Mouse (Mus musculus) neutrophil, adult 5-6 weeks (primary cell): ENCODE results near the gene Zfp536. TPM values are rescaled to one million over a fixed set of nuclear protein-coding genes. Genes with fewer than 3 reads are reported as not detected.

Experiments used
- ATAC-seq: fragments of 151-379, 151-347 bp; 2 replicates; pipeline ENCODE4 v1.8.0; 2017; ENCODE audit warnings: mild to moderate bottlenecking, moderate TSS enrichment; ENCODE audit not compliant: insufficient number of reproducible peaks, poor library complexity, low FRiP score, severe bottlenecking; ENCODE audit errors: extremely low read depth
- total RNA-seq: library from RNA; stranded (forward); fragments of 200-1000 nt; gene quantifications from 2 replicates; pipeline ENCODE4 v1.2.3, GENCODE M21; 2017

Zfp536 gene
- total RNA-seq, 1 experiment from 2014 or later = not detected

- no peak for ATAC-seq
Measured at GRCm38 (mm10) chr7:37439912-37440311, 333.5 kb downstream of the Zfp536 start.

GRCm38 (mm10) chr7:37439117-37439844 is 334.2 kb downstream of the Zfp536 start:
- ATAC-seq = no peak

- ATAC-seq = no peak
Measured at GRCm38 (mm10) chr7:37437887-37438286, 335.6 kb downstream of the Zfp536 start.

GRCm38 (mm10) chr7:37433156-37433555 is 340.3 kb downstream of the Zfp536 start:
- no peak for ATAC-seq

GRCm38 (mm10) chr7:37431471-37431870 is 342.0 kb downstream of the Zfp536 start:
- ATAC-seq = no peak

- no peak for ATAC-seq
Measured at GRCm38 (mm10) chr7:37426061-37426460, 347.4 kb downstream of the Zfp536 start.

GRCm38 (mm10) chr7:37422966-37423365 is 350.5 kb downstream of the Zfp536 start:
- ATAC-seq = no peak

Other genes starting within 250 kb of the Zfp536 start
- gene Uri1, start 249.9 kb upstream of the Zfp536 start, total RNA-seq = 33.2 and 41.4 TPM in 2 replicates